Mouse (Mus musculus) T-helper 17 cell (primary cell): ENCODE data around the gene Dmwd.

Experiments
- in situ Hi-C, 2 experiments: fragments of 300-600 bp; cut with MboI, MseI; formaldehyde crosslinking; loops; 1 replicate in 1 of 2; 2 replicates in 1 of 2; pipeline ENCODE4 v1.15.1; 2025; ENCODE audit warnings: high pct_unique_total_duplicates in 2 of 2

Gene Dmwd

DNA sequence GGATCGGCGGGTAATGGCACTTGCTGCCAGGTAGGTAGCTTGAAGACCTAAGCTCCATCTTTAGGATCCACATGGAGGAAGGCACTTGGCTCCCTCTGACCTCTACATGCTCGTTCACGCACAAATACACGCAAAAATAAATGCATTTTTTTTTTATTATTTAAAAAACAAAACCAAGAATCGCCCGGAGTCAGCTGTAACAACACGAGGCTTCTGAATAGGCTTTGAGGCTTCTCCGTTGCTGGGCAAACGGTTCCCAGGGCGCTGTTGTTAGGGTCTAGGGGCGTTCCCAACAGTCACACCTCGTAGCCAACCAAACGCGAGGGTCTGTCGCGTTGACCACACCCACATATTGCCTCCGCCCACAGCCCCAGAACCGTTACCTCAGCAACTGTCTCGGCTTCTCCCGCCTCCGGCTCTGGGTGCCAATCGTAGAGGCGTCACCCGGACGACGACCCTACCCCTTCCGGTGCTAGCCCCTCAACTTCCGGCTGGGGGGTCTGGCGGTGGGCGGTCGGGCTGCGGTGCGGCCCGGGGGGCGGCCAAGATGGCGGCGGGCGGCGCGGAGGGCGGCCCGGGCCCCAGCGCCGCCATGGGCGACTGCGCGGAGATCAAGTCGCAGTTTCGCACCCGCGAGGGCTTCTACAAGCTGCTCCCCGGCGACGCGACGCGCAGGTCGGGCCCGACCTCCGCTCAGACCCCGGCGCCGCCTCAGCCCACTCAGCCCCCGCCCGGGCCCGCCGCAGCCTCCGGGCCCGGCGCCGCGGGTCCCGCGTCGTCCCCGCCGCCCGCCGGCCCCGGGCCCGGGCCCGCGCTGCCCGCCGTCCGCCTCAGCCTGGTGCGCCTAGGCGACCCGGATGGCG is at the start of gene Dmwd:
Dmwd (plus strand) TSS at position 505 of the 863 bp plus-strand sequence.
- in situ Hi-C loops: no loop called here

GRCm38 (mm10) chr7:19028067-19028466 is 48.0 kb upstream of the Dmwd start:
- in situ Hi-C loops: no loop called here

- in situ Hi-C loops: no loop called here
Measured at GRCm38 (mm10) chr7:19029084-19029653, 46.9 kb upstream of the Dmwd start.

GRCm38 (mm10) chr7:19031641-19032040 is 44.4 kb upstream of the Dmwd start:
- in situ Hi-C loops: no loop called here

DNA sequence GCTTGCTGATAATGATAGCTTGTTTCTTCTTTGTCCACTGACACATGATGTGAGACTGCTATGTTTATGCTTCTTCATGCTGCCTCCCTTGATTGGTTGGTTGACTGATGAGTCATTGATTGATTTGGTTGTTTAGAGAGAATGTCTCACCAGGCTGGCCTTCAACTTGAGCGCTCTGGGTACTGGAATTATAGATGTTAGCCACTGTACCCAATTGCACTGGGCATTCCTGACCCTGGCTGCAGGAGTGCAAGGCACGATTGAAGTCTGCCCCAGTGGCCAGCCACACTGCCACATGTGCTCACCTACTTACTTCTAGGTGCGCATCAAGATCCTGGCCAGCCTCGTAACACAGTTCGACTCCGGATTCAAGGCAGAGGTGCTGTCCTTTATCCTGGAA is 31.4 kb upstream of the Dmwd start:
- in situ Hi-C loops: no loop called here

DNA sequence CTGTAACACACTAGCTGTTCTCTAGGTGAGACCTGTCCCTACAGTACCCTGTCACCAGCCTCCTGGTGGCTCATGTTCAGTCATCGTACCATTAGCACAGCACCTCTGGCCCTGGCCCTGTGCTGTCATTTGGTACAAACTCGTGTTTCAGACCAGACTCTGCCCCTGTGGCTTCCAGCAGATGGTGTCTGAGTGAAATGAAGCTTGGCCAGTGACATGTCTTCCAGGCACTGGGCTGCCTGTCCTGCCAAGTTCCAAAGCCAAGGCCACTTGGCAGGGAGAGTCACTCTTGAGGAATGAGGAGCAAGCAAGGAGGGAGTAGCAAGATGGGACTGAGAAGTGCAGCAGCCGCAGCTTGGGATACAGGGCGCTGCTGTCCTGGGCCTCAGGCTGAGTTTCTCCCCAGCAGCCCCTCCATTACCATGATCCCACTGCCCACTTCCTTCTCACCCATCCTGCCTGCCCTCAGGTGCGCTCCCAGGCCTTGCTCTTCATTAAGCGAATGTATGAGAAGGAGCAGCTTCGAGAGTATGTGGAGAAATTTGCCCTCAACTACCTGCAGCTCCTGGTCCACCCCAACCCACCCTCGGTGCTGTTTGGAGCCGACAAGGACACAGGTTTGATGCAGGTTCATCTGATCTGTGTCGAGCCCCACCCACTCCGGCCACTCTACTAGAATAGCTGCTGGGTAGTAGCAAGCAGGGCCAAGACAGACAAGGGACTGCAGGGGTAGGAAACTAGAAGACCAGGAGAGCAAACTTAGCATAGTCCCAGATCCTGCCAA is 29.5 kb upstream of the Dmwd start:
- in situ Hi-C loops: no loop called here

DNA sequence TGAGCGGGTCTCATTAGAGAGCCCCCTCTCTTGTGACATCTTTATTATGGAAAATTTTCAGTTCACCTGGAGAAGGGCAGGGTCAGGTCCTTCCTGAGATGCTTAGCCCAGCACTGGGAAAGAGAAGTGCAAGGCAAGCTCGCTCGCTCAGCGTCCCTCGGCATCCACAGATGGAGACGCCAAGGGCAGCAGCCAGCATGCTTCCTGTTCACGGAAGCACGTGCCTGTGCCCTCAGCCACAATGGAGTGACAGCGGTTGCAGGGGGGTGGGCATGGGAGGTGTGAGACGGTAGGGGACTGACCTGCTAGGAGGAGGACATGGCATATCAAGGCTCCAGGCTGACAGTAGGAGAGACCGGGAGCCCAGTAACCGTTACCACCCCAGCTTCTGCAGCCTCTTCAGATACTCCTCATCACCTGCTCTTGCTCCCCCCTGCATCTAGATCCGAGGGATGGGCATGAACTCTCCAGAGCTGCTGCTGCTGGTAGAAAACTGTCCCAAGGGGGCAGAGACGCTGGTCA is 28.0 kb upstream of the Dmwd start:
- in situ Hi-C loops: no loop called here

GRCm38 (mm10) chr7:19049252-19049651 is 26.8 kb upstream of the Dmwd start:
- in situ Hi-C loops: no loop called here

DNA sequence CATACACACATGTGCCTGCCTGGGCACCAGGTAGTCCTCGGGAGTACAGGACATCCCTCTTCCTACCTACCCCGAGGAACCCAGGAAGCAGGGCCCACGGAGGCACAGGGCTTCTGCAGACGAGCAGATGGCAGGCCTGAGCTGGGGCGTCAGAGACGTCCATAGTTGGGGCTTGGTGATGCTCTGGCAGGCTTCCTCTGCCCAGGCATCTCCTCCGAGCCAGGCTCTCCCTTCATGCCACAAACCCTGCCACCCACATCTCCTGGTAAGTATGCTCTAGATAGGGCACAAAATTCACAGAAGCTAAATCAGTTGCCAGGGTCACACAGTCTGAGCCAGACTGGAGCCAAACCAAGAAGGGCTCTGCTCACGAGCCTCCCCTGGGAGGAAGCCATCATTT is 25.9 kb upstream of the Dmwd start:
- in situ Hi-C loops: no loop called here

DNA sequence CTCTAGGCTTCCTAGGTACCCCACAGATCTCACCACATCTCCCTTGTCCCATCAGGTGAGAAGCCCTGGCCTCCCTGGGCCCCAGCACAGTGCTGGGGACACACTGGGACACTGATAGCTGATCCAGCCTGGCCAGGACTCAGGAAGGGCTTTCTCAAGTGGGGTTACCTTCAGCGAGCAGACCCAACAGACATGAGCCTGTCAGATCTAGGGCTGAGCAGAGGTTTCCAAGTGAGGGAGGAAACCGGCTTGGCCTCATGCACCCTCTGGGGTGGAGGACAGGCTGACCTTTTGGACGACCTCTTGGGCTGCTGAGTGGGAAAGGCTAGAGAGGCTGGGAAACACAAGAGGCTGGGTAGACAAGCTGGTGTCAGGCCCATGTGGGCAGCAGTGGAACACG is 24.9 kb upstream of the Dmwd start:
- in situ Hi-C loops: no loop called here

- in situ Hi-C loops: no loop called here
Measured at GRCm38 (mm10) chr7:19052345-19053135, 23.5 kb upstream of the Dmwd start.

GRCm38 (mm10) chr7:19053136-19053532 is 22.9 kb upstream of the Dmwd start:
- in situ Hi-C loops: no loop called here

GRCm38 (mm10) chr7:19054047-19054776 is 21.8 kb upstream of the Dmwd start, which contains the start of gene Rsph6a:
Rsph6a (plus strand) TSS chr7:19054690.
- in situ Hi-C loops: no loop called here

DNA sequence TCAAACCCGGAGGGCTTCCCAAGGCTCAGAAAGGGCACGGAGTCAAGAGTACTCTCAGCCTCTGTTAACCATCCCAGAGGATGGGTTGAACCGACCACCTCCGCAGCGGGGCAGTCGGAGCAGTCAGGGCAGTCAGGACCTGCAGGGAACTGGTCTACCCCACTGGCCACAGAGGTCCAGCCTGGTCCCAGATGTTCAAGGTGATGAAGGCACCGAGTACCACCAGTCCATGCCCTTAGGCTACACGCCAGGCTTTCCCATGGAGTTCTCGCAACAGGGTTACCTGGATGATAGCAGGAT is 21.3 kb upstream of the Dmwd start:
- in situ Hi-C loops: no loop called here

GRCm38 (mm10) chr7:19055108-19055507 is 20.9 kb upstream of the Dmwd start:
- in situ Hi-C loops: no loop called here

- in situ Hi-C loops: no loop called here
Measured at GRCm38 (mm10) chr7:19057405-19057804, 18.6 kb upstream of the Dmwd start.

DNA sequence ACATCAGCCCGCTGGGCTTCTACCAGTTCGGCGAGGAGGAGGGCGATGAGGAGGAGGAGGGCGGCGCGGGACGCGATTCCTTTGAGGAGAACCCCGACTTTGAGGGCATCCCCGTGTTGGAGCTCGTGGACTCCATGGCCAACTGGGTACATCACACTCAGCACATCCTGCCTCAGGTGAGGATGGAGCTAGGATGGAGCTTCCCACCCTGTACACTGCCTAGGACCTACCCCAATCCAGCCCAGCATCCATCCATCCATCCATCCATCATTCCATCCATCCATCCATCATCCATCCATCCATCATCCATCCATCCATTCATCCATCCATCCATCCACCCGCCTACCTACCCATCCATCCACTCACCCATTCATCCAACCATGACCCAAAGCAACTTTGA is 10.1 kb upstream of the Dmwd start:
- in situ Hi-C loops: no loop called here

DNA sequence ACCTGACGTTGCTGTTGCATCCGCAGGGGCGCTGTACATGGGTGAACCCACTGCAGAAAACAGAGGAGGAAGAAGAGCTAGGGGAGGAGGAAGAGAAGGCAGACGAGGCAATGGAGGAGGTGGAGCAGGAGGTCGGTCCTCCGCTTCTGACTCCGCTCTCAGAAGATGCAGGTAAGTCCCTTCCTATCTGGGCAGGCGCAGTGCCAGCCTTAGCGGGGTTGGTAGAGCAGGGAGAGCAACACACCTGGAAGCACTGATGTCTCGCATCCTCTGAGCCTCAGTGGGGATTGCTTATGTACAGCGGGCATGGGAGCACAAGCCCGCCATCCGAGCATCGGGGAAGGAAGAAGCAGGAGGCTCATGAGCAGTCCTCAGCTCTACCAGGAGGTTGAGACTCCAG is 9.0 kb upstream of the Dmwd start:
- in situ Hi-C loops: no loop called here

DNA sequence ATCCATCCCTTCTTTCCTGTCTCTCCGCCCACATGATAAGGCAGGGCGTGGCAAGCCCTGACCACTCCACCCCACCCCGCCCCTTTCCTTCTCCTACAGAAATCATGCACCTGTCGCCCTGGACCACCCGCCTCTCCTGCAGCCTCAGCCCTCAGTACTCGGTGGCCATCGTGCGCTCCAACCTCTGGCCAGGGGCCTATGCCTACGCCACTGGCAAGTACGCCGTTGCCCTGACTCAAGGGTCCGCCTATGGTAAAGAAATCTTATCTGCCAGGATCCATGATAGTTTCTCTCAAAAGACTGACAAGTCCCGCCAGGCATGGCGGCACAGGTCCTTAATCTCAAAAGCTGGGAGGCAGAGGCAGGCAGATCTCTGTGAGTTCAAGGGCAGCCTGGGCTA is 8.1 kb upstream of the Dmwd start:
- in situ Hi-C loops: no loop called here

DNA sequence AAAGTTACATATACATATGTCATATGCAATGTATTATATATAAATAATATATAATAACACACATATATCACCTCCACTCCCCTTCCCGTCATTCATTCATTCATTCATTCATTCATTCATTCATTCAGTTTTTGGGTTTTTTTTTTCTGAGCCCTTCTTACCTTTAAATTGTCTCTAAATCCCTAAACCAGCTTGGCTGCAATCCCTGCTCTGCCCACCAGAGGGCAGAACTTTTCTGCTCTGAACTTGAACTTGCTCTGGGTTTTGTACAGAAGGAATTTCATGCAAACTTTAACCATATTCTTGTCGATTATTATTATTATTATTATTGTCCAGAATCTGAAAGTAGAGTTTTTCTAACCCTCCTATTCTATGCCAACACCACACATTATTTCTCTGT is 7.3 kb upstream of the Dmwd start:
- in situ Hi-C loops: no loop called here

DNA sequence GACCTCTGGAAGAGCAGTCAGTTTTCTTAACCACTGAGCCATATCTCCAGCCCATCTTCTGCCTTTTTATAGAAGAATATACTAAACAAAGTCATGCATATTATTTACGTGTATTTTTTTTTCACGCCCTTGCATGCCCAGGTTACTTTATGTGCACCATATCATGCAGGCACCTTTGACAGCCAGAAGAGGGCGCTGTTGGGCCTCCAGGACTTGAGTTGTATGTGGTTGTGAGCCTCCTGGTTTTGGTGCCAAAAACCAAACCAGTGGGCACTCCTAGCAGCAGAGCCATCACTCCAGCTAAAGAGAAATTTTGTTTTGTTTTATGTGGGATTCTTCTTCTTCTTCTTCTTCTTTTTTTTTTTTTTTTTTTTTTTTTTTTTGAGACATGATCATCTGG is 6.5 kb upstream of the Dmwd start:
- in situ Hi-C loops: no loop called here
